Mouse (Mus musculus) lung, embryonic 16.5 days (tissue): ENCODE results near the gene Cfap221. TPM values are rescaled to one million over a fixed set of nuclear protein-coding genes. Genes with fewer than 3 reads are reported as not detected.

Source experiments
- ATAC-seq: fragments of 200-750 bp; cut with Nextera tagmentation; 2 replicates; pipeline ENCODE4 v1.8.0; 2017; ENCODE audit warnings: low read depth, mild to moderate bottlenecking, moderate library complexity
- H3K27ac ChIP-seq: fragments of 300-500 bp; sonication (generic); 2 replicates; pipeline ENCODE4 v1.5.1; 2014; ENCODE audit warnings: mild to moderate bottlenecking, control low read depth, low read length
- H3K27me3 ChIP-seq: fragments of 300-500 bp; sonication (generic); 2 replicates; pipeline ENCODE4 v1.6.1; 2014; ENCODE audit warnings: low read depth, low read length, mixed read lengths; ENCODE audit not compliant: control insufficient read depth, insufficient read depth
- H3K36me3 ChIP-seq: fragments of 300-500 bp; sonication (generic); 2 replicates; pipeline ENCODE4 v1.6.1; 2014; ENCODE audit warnings: low read length; ENCODE audit not compliant: control insufficient read depth, insufficient read depth
- H3K4me1 ChIP-seq: fragments of 300-500 bp; sonication (generic); replicated peaks from 2 replicates; pipeline ENCODE4 v1.6.1; 2014; ENCODE audit warnings: low read length, mixed read lengths; ENCODE audit not compliant: control insufficient read depth, insufficient read depth
- H3K4me2 ChIP-seq: fragments of 300-500 bp; sonication (generic); 2 replicates; pipeline ENCODE4 v1.6.1; 2014; ENCODE audit warnings: low read depth, low read length, control low read depth
- H3K4me3 ChIP-seq: fragments of 300-500 bp; sonication (generic); 2 replicates; pipeline ENCODE4 v1.5.1; 2014; ENCODE audit warnings: mild to moderate bottlenecking, low read length, control low read depth
- H3K9ac ChIP-seq: fragments of 300-500 bp; sonication (generic); 2 replicates; pipeline ENCODE4 v1.6.1; 2014; ENCODE audit warnings: low read length, control low read depth
- H3K9me3 ChIP-seq: fragments of 300-500 bp; sonication (generic); 2 replicates; pipeline ENCODE4 v1.6.1; 2016; ENCODE audit warnings: low read length; ENCODE audit not compliant: control insufficient read depth
- WGBS: fragments of 180-500 bp; shearing (Covaris S2); extraction: QIAGEN DNeasy Blood & Tissue Kit; methylation state at CpG from one replicate; pipeline ENCODE4 v1.1.7; 2014; 5-methylcytosine and 5-hydroxymethylcytosine counted together
- polyA plus RNA-seq: library from polyadenylated mRNA; unstranded; fragments of >200 nt; fragmentation: Nextera tagmentation; extraction: Ambion mirVana; gene quantifications from 2 replicates; pipeline ENCODE4 v1.2.1, GENCODE M21; 2015

Gene Cfap221
- 1.0 and 1.1 TPM in 2 replicates for polyA plus RNA-seq

GRCm38 (mm10) chr1:119996798-119997581 lies at the start of gene Cfap221:
Cfap221 (minus strand) TSS chr1:119997234.
- H3K36me3 ChIP-seq = no peaks in the 10 kb centered on the region

GRCm38 (mm10) chr1:120044584-120044983 lies 47.5 kb upstream of the Cfap221 start:
- no peaks in the 10 kb centered on the region for H3K27me3 ChIP-seq
- no peaks in the 10 kb centered on the region for H3K4me1 ChIP-seq
- ATAC-seq = peak; percentile 36; the same call in 1 of the 2 replicates
- no peak overlapping the region for H3K4me3 ChIP-seq
- no peaks in the 10 kb centered on the region for H3K9me3 ChIP-seq
- no peak overlapping the region for H3K4me2 ChIP-seq
- WGBS = 75% methylated on average over 16 of the region's 16 CpGs
- no peak overlapping the region for H3K27ac ChIP-seq
- H3K36me3 ChIP-seq = no peaks in the 10 kb centered on the region
- no peak overlapping the region for H3K9ac ChIP-seq

More at GRCm38 (mm10) chr1:119996798-119997581, at the start of gene Cfap221:
- Histone ChIP-seq H3K9ac (peak within 1 kb of the TSS; percentile 58), H3K27me3 (no peaks in the 10 kb centered on the region), H3K9me3 (no peaks in the 10 kb centered on the region), H3K4me2 (peak within 1 kb of the TSS; percentile 88), H3K4me1 (peaks cover 4% of the 10 kb centered on the region), H3K4me3 (peak within 1 kb of the TSS; percentile 58), H3K27ac (no peak within 1 kb of the TSS)
- 7% methylated on average over 30 of the region's 30 CpGs for WGBS
- ATAC-seq = peak; percentile 97

- H3K27ac ChIP-seq = no peak overlapping the region
- H3K4me3 ChIP-seq = no peak overlapping the region
- H3K27me3 ChIP-seq = no peaks in the 10 kb centered on the region
- H3K4me1 ChIP-seq = no peaks in the 10 kb centered on the region
- H3K4me2 ChIP-seq = no peak overlapping the region
- H3K36me3 ChIP-seq = no peaks in the 10 kb centered on the region
- WGBS = 74% methylated on average over 8 of the region's 8 CpGs
- H3K9ac ChIP-seq = no peak overlapping the region
- H3K9me3 ChIP-seq = no peaks in the 10 kb centered on the region
- no peak for ATAC-seq
These were observed 45.4 kb upstream of the Cfap221 start for GRCm38 (mm10) chr1:120042421-120042820.

DNA sequence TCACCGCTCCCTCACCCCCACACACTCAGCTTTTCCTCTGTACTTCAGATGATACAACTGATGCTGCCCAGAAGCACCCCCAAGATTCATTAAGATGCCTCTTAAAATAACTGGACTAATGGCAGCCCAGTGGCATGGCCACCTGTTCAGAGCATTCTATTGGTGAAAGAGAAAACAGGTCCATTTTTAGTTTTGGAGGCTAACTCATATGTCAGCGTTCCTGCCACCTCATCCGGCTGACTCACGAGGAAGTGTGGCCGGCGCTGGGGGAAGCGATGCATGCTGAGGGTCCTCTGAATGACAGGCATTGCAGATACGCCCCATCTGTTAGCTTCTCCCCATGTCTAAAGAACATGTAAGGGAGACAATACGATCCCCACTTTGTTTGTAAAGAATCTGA lies 41.6 kb upstream of the Cfap221 start:
- Histone ChIP-seq H3K4me2 (no peak overlapping the region), H3K9me3 (no peaks in the 10 kb centered on the region), H3K27ac (no peak overlapping the region), H3K4me1 (no peaks in the 10 kb centered on the region; the same call in 1 of the 2 replicates), H3K36me3 (no peaks in the 10 kb centered on the region), H3K9ac (no peak overlapping the region), H3K27me3 (no peaks in the 10 kb centered on the region), H3K4me3 (no peak overlapping the region)
- 51% methylated on average over 9 of the region's 9 CpGs for WGBS
- no peak for ATAC-seq

GRCm38 (mm10) chr1:120037021-120037683 lies 40.1 kb upstream of the Cfap221 start:
- no peaks in the 10 kb centered on the region for H3K36me3 ChIP-seq
- no peaks in the 10 kb centered on the region; the same call in 1 of the 2 replicates for H3K4me1 ChIP-seq
- H3K4me2 ChIP-seq = no peak overlapping the region
- 52% methylated on average over 9 of the region's 9 CpGs for WGBS
- peak; percentile 35; the same call in 1 of the 2 replicates for ATAC-seq
- H3K27ac ChIP-seq = no peak overlapping the region
- H3K4me3 ChIP-seq = no peak overlapping the region
- no peaks in the 10 kb centered on the region for H3K27me3 ChIP-seq
- no peak overlapping the region for H3K9ac ChIP-seq
- no peaks in the 10 kb centered on the region for H3K9me3 ChIP-seq

DNA sequence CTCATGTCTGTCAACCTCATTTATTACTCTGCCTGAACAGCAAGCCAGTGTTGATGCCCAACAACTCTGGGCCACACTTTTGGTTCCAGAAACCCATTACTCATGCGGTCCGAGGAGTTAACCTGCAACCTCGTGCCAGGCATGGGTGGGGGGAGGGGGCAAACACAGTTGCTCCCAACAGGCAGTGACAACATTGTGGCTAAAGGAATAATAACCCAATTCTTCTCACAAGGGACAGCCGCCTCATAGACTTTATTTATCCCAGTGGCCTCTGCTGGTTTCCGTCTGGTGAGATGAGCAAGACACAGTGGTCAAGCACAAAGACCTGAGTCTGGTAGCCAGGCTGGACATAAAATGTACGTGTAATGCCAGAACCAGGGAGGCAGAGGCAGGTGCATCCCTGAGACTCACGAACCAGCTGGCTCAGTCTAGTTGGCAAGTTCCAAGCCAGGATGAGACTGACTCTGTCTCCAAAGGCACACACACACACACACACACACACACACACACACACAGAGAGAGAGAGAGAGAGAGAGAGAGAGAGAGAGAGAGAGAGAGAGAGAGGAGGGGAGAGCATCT lies 38.5 kb upstream of the Cfap221 start:
- WGBS = 68% methylated on average over 7 of the region's 7 CpGs
- H3K4me2 ChIP-seq = no peak overlapping the region
- H3K4me1 ChIP-seq = no peaks in the 10 kb centered on the region; the same call in 1 of the 2 replicates
- H3K27ac ChIP-seq = no peak overlapping the region
- no peak overlapping the region for H3K9ac ChIP-seq
- H3K4me3 ChIP-seq = no peak overlapping the region
- no peaks in the 10 kb centered on the region for H3K36me3 ChIP-seq
- H3K9me3 ChIP-seq = no peaks in the 10 kb centered on the region
- H3K27me3 ChIP-seq = no peaks in the 10 kb centered on the region
- ATAC-seq = no peak

DNA sequence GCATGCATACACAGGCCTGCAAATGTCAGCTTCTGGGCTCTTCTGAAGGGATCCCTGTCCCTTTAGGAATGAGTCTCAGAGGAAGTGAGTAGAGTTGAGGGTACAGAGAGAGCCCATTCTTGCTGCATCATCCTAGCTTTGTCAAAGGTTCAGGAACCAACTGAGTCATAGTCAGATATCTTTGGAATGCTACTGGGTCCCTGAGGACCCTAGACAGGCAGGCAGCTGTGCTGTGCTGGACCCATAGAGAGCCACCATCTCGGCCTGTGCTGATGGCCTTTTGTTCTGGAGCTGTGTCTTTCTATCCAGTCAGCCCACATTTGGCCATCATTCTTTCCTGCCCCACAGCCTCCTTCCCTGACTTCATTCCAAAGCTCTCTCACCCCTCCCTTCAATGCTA lies 37.8 kb upstream of the Cfap221 start:
- no peak overlapping the region for H3K4me2 ChIP-seq
- no peak overlapping the region for H3K4me3 ChIP-seq
- H3K4me1 ChIP-seq = no peaks in the 10 kb centered on the region; the same call in 1 of the 2 replicates
- WGBS = 46% methylated on average over 1 of the region's 1 CpGs
- H3K27me3 ChIP-seq = no peaks in the 10 kb centered on the region
- H3K9me3 ChIP-seq = no peaks in the 10 kb centered on the region
- H3K27ac ChIP-seq = no peak overlapping the region
- H3K36me3 ChIP-seq = no peaks in the 10 kb centered on the region
- H3K9ac ChIP-seq = no peak overlapping the region
- ATAC-seq = no peak

DNA sequence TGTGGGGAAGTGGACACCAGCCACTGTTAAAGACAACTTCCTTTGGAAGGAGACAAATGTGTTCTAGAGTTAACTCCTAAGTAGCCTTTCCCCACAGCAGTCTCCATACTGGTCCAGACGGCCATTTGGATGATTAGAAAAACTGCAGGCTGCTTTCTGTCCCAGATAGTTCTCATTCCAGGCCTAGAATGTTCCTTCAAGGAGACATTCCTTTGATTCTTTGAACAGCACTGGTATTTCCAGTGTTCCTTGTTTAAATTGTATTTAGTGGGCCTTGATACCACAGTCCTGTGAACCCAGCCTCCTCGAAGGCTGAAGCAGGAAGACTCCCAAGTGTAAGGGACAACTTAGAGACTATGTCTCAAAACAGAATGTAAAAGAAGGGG lies 36.4 kb upstream of the Cfap221 start:
- ATAC-seq = peak; percentile 21; the same call in 1 of the 2 replicates
- Histone ChIP-seq H3K27me3 (no peaks in the 10 kb centered on the region), H3K9ac (no peak overlapping the region), H3K27ac (no peak overlapping the region), H3K4me2 (no peak overlapping the region), H3K4me1 (no peaks in the 10 kb centered on the region; the same call in 1 of the 2 replicates), H3K36me3 (no peaks in the 10 kb centered on the region), H3K9me3 (no peaks in the 10 kb centered on the region), H3K4me3 (no peak overlapping the region)
- WGBS = 63% methylated on average over 2 of the region's 2 CpGs
